Mouse (Mus musculus) central nervous system, embryonic 14 days (tissue): ENCODE data around the gene Slitrk2. TPM values are rescaled to one million over a fixed set of nuclear protein-coding genes. Genes with fewer than 3 reads are reported as not detected.

ENCODE experiments used
- polyA plus RNA-seq: library from polyadenylated mRNA; depleted of rRNA; stranded (reverse); fragments of >200 nt; gene quantifications from 2 replicates; pipeline ENCODE4 v1.2.3, GENCODE M21; 2012; rRNA removed

Gene Slitrk2
- polyA plus RNA-seq = 4.1 and 4.6 TPM in 2 replicates

DNA sequence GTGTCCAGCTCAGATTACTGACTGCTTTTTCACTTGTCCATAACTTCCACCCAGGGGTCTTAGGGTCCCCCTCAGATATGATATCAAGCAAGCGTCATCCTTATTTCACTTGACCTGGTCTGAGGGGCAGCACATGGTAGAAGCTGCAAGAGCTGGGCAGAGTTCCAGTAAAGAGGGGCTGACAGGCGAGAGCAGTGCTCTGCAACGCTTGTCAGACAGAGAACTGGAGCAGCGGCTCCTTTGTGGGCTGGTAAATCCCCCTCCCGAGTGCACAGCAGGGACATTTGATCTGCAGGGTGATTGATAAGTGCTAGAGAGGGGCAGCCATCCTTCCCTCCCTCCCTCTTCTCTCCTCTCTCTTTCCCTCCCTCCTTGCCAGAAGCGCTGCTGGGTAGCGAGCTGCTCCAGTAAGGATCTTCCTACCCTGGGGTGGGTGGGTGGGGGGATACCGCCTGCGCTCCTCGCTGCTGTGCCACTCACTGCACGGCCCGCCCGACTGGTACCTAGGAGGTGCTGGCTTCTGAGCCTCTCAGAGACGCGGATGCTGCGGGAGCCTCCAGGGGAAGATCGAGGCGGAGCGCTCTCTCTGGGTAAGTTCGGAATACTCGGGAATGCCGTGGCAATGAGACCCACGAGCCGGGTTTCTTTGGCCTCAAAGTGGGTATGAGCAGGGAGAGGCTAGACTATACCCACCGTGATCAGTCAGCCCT lies at the start of gene Slitrk2:
Slitrk2 (plus strand) TSS at position 408 of the 710 bp plus-strand sequence.

